Mouse (Mus musculus) midbrain, embryonic 10.5 days (tissue): ENCODE results near the gene Hist1h4h. TPM values are rescaled to one million over a fixed set of nuclear protein-coding genes. Genes with fewer than 3 reads are reported as not detected.

Experiments
- DNase-seq: peaks from one replicate; pipeline ENCODE4 v3.0.0-alpha.2; 2017; ENCODE audit warnings: low spot score
- H3K27ac ChIP-seq: fragments of 300-500 bp; sonication (generic); replicated peaks from 2 replicates; pipeline ENCODE4 v1.5.1; 2016; ENCODE audit warnings: mild to moderate bottlenecking
- H3K27me3 ChIP-seq: fragments of 300-500 bp; sonication (generic); 2 replicates; pipeline ENCODE4 v1.6.1; 2016; ENCODE audit warnings: low read depth, mild to moderate bottlenecking; ENCODE audit not compliant: poor library complexity, severe bottlenecking
- H3K36me3 ChIP-seq: fragments of 300-500 bp; sonication (generic); 2 replicates; pipeline ENCODE4 v1.6.1; 2016; ENCODE audit warnings: mild to moderate bottlenecking, moderate library complexity
- H3K4me1 ChIP-seq: fragments of 300-500 bp; sonication (generic); 2 replicates; pipeline ENCODE4 v1.6.1; 2016
- H3K4me3 ChIP-seq: fragments of 300-500 bp; sonication (generic); 2 replicates; pipeline ENCODE4 v1.5.1; 2016; ENCODE audit warnings: mild to moderate bottlenecking, moderate library complexity
- H3K9me3 ChIP-seq: fragments of 300-500 bp; sonication (generic); replicated peaks from 2 replicates; pipeline ENCODE4 v1.6.1; 2016; ENCODE audit warnings: mild to moderate bottlenecking
- WGBS: fragments of 180-500 bp; shearing (Covaris S2); methylation state at CpG from one replicate; pipeline ENCODE4 v1.1.7; 2016; 5-methylcytosine and 5-hydroxymethylcytosine counted together
- polyA plus RNA-seq: library from polyadenylated mRNA; unstranded; fragments of >200 nt; fragmentation: Nextera tagmentation; extraction: Ambion mirVana; gene quantifications from 2 replicates; pipeline ENCODE4 v1.2.1, GENCODE M21; 2016

Gene Hist1h4h
- polyA plus RNA-seq, 1 experiment from 2014 or later: 2.0 TPM

GRCm38 (mm10) chr13:23516822-23517602 is 13.8 kb upstream of the Hist1h4h start:
- Histone ChIP-seq H3K27ac (peak overlapping the region; percentile 23; the same call in 1 of the 2 replicates), H3K27me3 (no peaks in the 10 kb centered on the region), H3K9me3 (no peaks in the 10 kb centered on the region), H3K36me3 (no peaks in the 10 kb centered on the region), H3K4me3 (peak overlapping the region; percentile 60), H3K4me1 (peaks cover 18% of the 10 kb centered on the region)
- DNase-seq: peak; percentile 61
- under 1% methylated on average over 19 of the region's 19 CpGs for WGBS

- H3K27ac ChIP-seq: no peak overlapping the region
- no peaks in the 10 kb centered on the region for H3K9me3 ChIP-seq
- H3K36me3 ChIP-seq: no peaks in the 10 kb centered on the region
- WGBS: under 1% methylated on average over 27 of the region's 27 CpGs
- H3K4me1 ChIP-seq: peaks cover 20% of the 10 kb centered on the region
- H3K4me3 ChIP-seq: peak overlapping the region; percentile 60
- peak; percentile 84 for DNase-seq
- H3K27me3 ChIP-seq: no peaks in the 10 kb centered on the region
Measured at GRCm38 (mm10) chr13:23517603-23518294, 13.1 kb upstream of the Hist1h4h start.

GRCm38 (mm10) chr13:23518295-23518603 is 12.6 kb upstream of the Hist1h4h start:
- no peak for DNase-seq
- Histone ChIP-seq H3K9me3 (no peaks in the 10 kb centered on the region), H3K27ac (no peak overlapping the region), H3K4me3 (peak overlapping the region; percentile 60), H3K36me3 (no peaks in the 10 kb centered on the region), H3K27me3 (no peaks in the 10 kb centered on the region), H3K4me1 (peaks cover 20% of the 10 kb centered on the region)
- WGBS: 1% methylated on average over 6 of the region's 6 CpGs

- Histone ChIP-seq H3K9me3 (no peaks in the 10 kb centered on the region), H3K27me3 (no peaks in the 10 kb centered on the region), H3K27ac (no peak overlapping the region), H3K4me3 (peak overlapping the region; percentile 60), H3K36me3 (no peaks in the 10 kb centered on the region), H3K4me1 (peaks cover 20% of the 10 kb centered on the region)
- WGBS: under 1% methylated on average over 6 of the region's 6 CpGs
- peak; percentile 76 for DNase-seq
Measured at GRCm38 (mm10) chr13:23518885-23519284, 12.0 kb upstream of the Hist1h4h start.

- Histone ChIP-seq H3K27ac (no peak overlapping the region), H3K4me3 (peak overlapping the region; percentile 60), H3K36me3 (no peaks in the 10 kb centered on the region), H3K9me3 (no peaks in the 10 kb centered on the region), H3K4me1 (peaks cover 19% of the 10 kb centered on the region), H3K27me3 (no peaks in the 10 kb centered on the region)
- under 1% methylated on average over 10 of the region's 10 CpGs for WGBS
- peak; percentile 75 for DNase-seq
Measured at GRCm38 (mm10) chr13:23519416-23519815, 11.4 kb upstream of the Hist1h4h start.

- DNase-seq: peak; percentile 72
- H3K27me3 ChIP-seq: no peaks in the 10 kb centered on the region
- H3K9me3 ChIP-seq: no peaks in the 10 kb centered on the region
- H3K4me1 ChIP-seq: peaks cover 22% of the 10 kb centered on the region
- WGBS: under 1% methylated on average over 14 of the region's 14 CpGs
- H3K27ac ChIP-seq: no peak overlapping the region
- peak overlapping the region; percentile 20; the same call in 1 of the 2 replicates for H3K4me3 ChIP-seq
- H3K36me3 ChIP-seq: no peaks in the 10 kb centered on the region
Measured at GRCm38 (mm10) chr13:23521703-23522102, 9.1 kb upstream of the Hist1h4h start.

- Histone ChIP-seq H3K9me3 (no peaks in the 10 kb centered on the region), H3K27me3 (no peaks in the 10 kb centered on the region), H3K4me3 (no peak overlapping the region), H3K36me3 (no peaks in the 10 kb centered on the region), H3K27ac (no peak overlapping the region), H3K4me1 (peaks cover 35% of the 10 kb centered on the region)
- DNase-seq: no peak
- 62% methylated on average over 5 of the region's 5 CpGs for WGBS
Measured at GRCm38 (mm10) chr13:23523976-23524375, 6.9 kb upstream of the Hist1h4h start.

GRCm38 (mm10) chr13:23524654-23525053 is 6.2 kb upstream of the Hist1h4h start:
- Histone ChIP-seq H3K4me3 (peak overlapping the region; percentile 29), H3K27me3 (no peaks in the 10 kb centered on the region), H3K4me1 (peaks cover 39% of the 10 kb centered on the region), H3K36me3 (no peaks in the 10 kb centered on the region), H3K27ac (no peak overlapping the region), H3K9me3 (no peaks in the 10 kb centered on the region)
- DNase-seq: peak; percentile 87
- 7% methylated on average over 5 of the region's 5 CpGs for WGBS

GRCm38 (mm10) chr13:23525901-23526300 is 4.9 kb upstream of the Hist1h4h start:
- H3K27ac ChIP-seq: no peak overlapping the region
- peaks cover 35% of the 10 kb centered on the region for H3K4me1 ChIP-seq
- H3K4me3 ChIP-seq: peak overlapping the region; percentile 51
- DNase-seq: no peak
- no peaks in the 10 kb centered on the region for H3K27me3 ChIP-seq
- H3K36me3 ChIP-seq: no peaks in the 10 kb centered on the region
- WGBS: 3% methylated on average over 10 of the region's 10 CpGs
- H3K9me3 ChIP-seq: no peaks in the 10 kb centered on the region

- Histone ChIP-seq H3K36me3 (no peaks in the 10 kb centered on the region), H3K4me3 (peak overlapping the region; percentile 51), H3K9me3 (no peaks in the 10 kb centered on the region), H3K4me1 (peaks cover 35% of the 10 kb centered on the region), H3K27ac (peak overlapping the region; percentile 78), H3K27me3 (no peaks in the 10 kb centered on the region)
- DNase-seq: peak; percentile 90
- 0% methylated on average over 17 of the region's 17 CpGs for WGBS
Measured at GRCm38 (mm10) chr13:23526312-23526711, 4.5 kb upstream of the Hist1h4h start.

GRCm38 (mm10) chr13:23529005-23529404 is 1.8 kb upstream of the Hist1h4h start:
- Histone ChIP-seq H3K4me3 (peak overlapping the region; percentile 17; the same call in 1 of the 2 replicates), H3K27me3 (no peaks in the 10 kb centered on the region), H3K4me1 (peaks cover 46% of the 10 kb centered on the region), H3K36me3 (no peaks in the 10 kb centered on the region), H3K27ac (no peak overlapping the region; the same call in 1 of the 2 replicates), H3K9me3 (no peaks in the 10 kb centered on the region)
- DNase-seq: no peak
- 90% methylated on average over 5 of the region's 5 CpGs for WGBS

GRCm38 (mm10) chr13:23529480-23530165 is 1.2 kb upstream of the Hist1h4h start:
- Histone ChIP-seq H3K9me3 (no peaks in the 10 kb centered on the region), H3K27me3 (no peaks in the 10 kb centered on the region), H3K4me3 (peak overlapping the region; percentile 65), H3K4me1 (peaks cover 50% of the 10 kb centered on the region), H3K27ac (peak overlapping the region; percentile 97), H3K36me3 (no peaks in the 10 kb centered on the region)
- DNase-seq: no peak
- 35% methylated on average over 2 of the region's 2 CpGs for WGBS
